Mouse (Mus musculus): Measurements from ENCODE around the gene Kcnip3.

Gene Kcnip3

GRCm38 (mm10) chr2:127411126-127411525 is 110.8 kb downstream of the Kcnip3 start:
- in situ Hi-C loops (cut with MboI, MseI) = no loop called here
